In the genomic region with DNA sequence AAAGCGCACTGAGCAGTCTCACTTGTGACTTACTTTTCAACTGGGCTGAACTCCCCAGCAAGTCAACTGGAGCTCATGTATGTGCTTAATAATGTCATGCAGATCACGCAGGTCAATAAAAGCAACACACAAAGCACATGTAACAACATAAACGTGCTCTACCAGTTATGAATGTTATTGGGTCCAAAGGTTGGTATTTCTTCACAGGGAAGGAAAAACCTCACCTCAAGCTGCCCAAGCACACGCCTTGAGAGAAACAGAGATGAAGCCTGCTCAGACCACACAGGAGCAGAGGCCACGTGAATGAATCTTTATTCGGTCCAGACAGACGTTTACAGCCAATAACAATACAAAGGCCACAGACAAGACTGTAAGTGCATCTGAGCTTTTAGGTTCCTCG, we compare ENCODE assay signal across 8 mouse cellular contexts. TPM values are rescaled to one million over a fixed set of nuclear protein-coding genes. Genes with fewer than 3 reads are reported as not detected.
DNase-seq lines count a peak whose midpoint lies in the region; ATAC-seq and TF ChIP-seq lines count a peak whose summit lies in the region.
"Not testable (repeated sequence)": the region's sequence is repeated elsewhere in the genome, so short reads cannot be mapped to it uniquely, and the experiment has no call there.

No protein-coding gene starts in this region.

- not testable (repeated sequence) for TF ChIP-seq POLR2A in heart, adult 2 months (IDR thresholded peaks at IDR 0.05; ENCODE audit: insufficient read depth, low read depth, low read length); liver, adult 2 months (IDR thresholded peaks at IDR 0.05; ENCODE audit: extremely low read depth, insufficient read depth, low read length); small intestine, adult 2 months (IDR thresholded peaks at IDR 0.05; ENCODE audit: low read depth, low read length)

- not testable (repeated sequence) for H3K4me3 ChIP-seq in brown adipose tissue, adult 24 weeks (ENCODE audit: insufficient read depth, low read depth, low read length); heart, adult 2 months; heart, embryonic 13.5 days; heart, embryonic 16.5 days (ENCODE audit: low read length); intestine, embryonic 15.5 days (replicated peaks); intestine, postnatal 0 days (ENCODE audit: low read depth, low read length); liver, adult 2 months (ENCODE audit: insufficient read depth, low read depth, low read length); small intestine, adult 2 months (ENCODE audit: low read depth, low read length)

- H3K36me3 ChIP-seq in heart, adult 2 months (ENCODE audit: control insufficient read depth, insufficient read depth, low read length) = peaks cover 16% of the 10 kb centered on the region
- H3K36me3 ChIP-seq in heart, embryonic 13.5 days = peaks cover 75% of the 10 kb centered on the region
- H3K36me3 ChIP-seq in heart, embryonic 16.5 days (ENCODE audit: control insufficient read depth, insufficient read depth) = peaks cover 36% of the 10 kb centered on the region
- H3K36me3 ChIP-seq in intestine, embryonic 15.5 days = peaks cover 35% of the 10 kb centered on the region
- H3K36me3 ChIP-seq in intestine, postnatal 0 days (ENCODE audit: control insufficient read depth, insufficient read depth) = peaks cover 55% of the 10 kb centered on the region
- peaks cover 59% of the 10 kb centered on the region for H3K36me3 ChIP-seq in liver, adult 2 months (ENCODE audit: control insufficient read depth, insufficient read depth, low read length)
- H3K36me3 ChIP-seq in small intestine, adult 2 months (ENCODE audit: control insufficient read depth, insufficient read depth, low read length) = peaks cover 52% of the 10 kb centered on the region

- intact Hi-C loops in heart, adult 2 months (cut with DNase I) = loop anchor here (2.0 to 5.0 kb wide), 2 partner anchors 14 to 34 kb away; a partner anchor contains a TSS

- not testable (repeated sequence) for DNase-seq in heart, adult 2 months
- peak; percentile 58 for DNase-seq in liver, adult 2 months (ENCODE audit: extremely low read depth, low read depth, low spot score)

- ATAC-seq in heart, embryonic 13.5 days (ENCODE audit: extremely low read depth, insufficient number of reproducible peaks, low FRiP score, low TSS enrichment); heart, embryonic 16.5 days (replicated peaks; ENCODE audit: extremely low read depth, insufficient read depth, low FRiP score): not testable (repeated sequence)
- peak; percentile 91 for ATAC-seq in intestine, embryonic 15.5 days
- ATAC-seq in intestine, postnatal 0 days = peak; percentile 86

- not testable (repeated sequence) for H3K9me3 ChIP-seq in heart, embryonic 13.5 days; heart, embryonic 16.5 days (replicated peaks; ENCODE audit: control insufficient read depth, low read length); intestine, embryonic 15.5 days; intestine, postnatal 0 days (ENCODE audit: control insufficient read depth)

- H3K79me2 ChIP-seq in heart, adult 2 months (replicated peaks; ENCODE audit: control insufficient read depth, insufficient read depth, low read length); liver, adult 2 months (ENCODE audit: control insufficient read depth, insufficient read depth, low read length): not testable (repeated sequence)

- not testable (repeated sequence) for H3K9ac ChIP-seq in heart, adult 2 months (ENCODE audit: low read depth, low read length); heart, embryonic 13.5 days; heart, embryonic 16.5 days (ENCODE audit: low read length); intestine, embryonic 15.5 days; intestine, postnatal 0 days (ENCODE audit: low read depth, low read length); liver, adult 2 months (ENCODE audit: low read depth, low read length)

- WGBS in heart, adult 2 months = 73% methylated on average over 8 of the region's 8 CpGs
- 90% methylated on average over 8 of the region's 8 CpGs for WGBS in heart, embryonic 13.5 days
- WGBS in heart, embryonic 16.5 days = 90% methylated on average over 8 of the region's 8 CpGs
- 82% methylated on average over 8 of the region's 8 CpGs for WGBS in intestine, embryonic 15.5 days
- WGBS in intestine, postnatal 0 days = 50% methylated on average over 8 of the region's 8 CpGs
- 59% methylated on average over 8 of the region's 8 CpGs for WGBS in liver, adult 2 months
- WGBS in small intestine, adult 2 months = 32% methylated on average over 8 of the region's 8 CpGs

- H3K27me3 ChIP-seq in heart, adult 2 months (ENCODE audit: control insufficient read depth, insufficient read depth, low read length); heart, embryonic 13.5 days (replicated peaks); heart, embryonic 16.5 days (ENCODE audit: control insufficient read depth, insufficient read depth, low read length); intestine, embryonic 15.5 days (replicated peaks); intestine, postnatal 0 days (replicated peaks; ENCODE audit: control insufficient read depth, insufficient read depth, low read length); liver, adult 2 months (ENCODE audit: control insufficient read depth, insufficient read depth, low read length); small intestine, adult 2 months (ENCODE audit: control insufficient read depth, insufficient read depth, low read length): not testable (repeated sequence)

- peak overlapping the region; percentile 74 for H3K27ac ChIP-seq in brown adipose tissue, adult 24 weeks (replicated peaks; ENCODE audit: low read depth, low read length)
- H3K27ac ChIP-seq in heart, adult 2 months = peak overlapping the region; percentile 72
- peak overlapping the region; percentile 75; the same call in 1 of the 2 replicates for H3K27ac ChIP-seq in heart, embryonic 13.5 days (replicated peaks)
- H3K27ac ChIP-seq in heart, embryonic 16.5 days (ENCODE audit: low read length) = peak overlapping the region; percentile 80; the same call in 1 of the 2 replicates
- H3K27ac ChIP-seq in intestine, embryonic 15.5 days; liver, adult 2 months (replicated peaks; ENCODE audit: insufficient read depth, low read depth, low read length): not testable (repeated sequence)
- H3K27ac ChIP-seq in intestine, postnatal 0 days (ENCODE audit: low read depth, low read length) = 0 out of 2 replicates have a peak overlapping the region, but pooled peaks have one; percentile 15
- H3K27ac ChIP-seq in small intestine, adult 2 months (ENCODE audit: insufficient read depth, low read depth, low read length) = peak overlapping the region; percentile 76

- not testable (repeated sequence) for H3K4me1 ChIP-seq in brown adipose tissue, adult 24 weeks (ENCODE audit: control insufficient read depth, insufficient read depth, insufficient read length, low read length); heart, adult 2 months (ENCODE audit: control insufficient read depth, insufficient read depth, low read length); intestine, embryonic 15.5 days (replicated peaks); intestine, postnatal 0 days (replicated peaks; ENCODE audit: control insufficient read depth, insufficient read depth, low read length); liver, adult 2 months (ENCODE audit: control insufficient read depth, insufficient read depth, low read length)
- peaks cover 11% of the 10 kb centered on the region for H3K4me1 ChIP-seq in heart, embryonic 13.5 days
- peaks cover 11% of the 10 kb centered on the region for H3K4me1 ChIP-seq in heart, embryonic 16.5 days (ENCODE audit: control insufficient read depth, insufficient read depth, low read length)
- H3K4me1 ChIP-seq in small intestine, adult 2 months (ENCODE audit: control insufficient read depth, insufficient read depth, insufficient read length, low read length) = peaks cover 11% of the 10 kb centered on the region; the same call in 1 of the 2 replicates

- H3K4me2 ChIP-seq in heart, embryonic 13.5 days; heart, embryonic 16.5 days (ENCODE audit: low read depth, low read length); intestine, embryonic 15.5 days (replicated peaks); intestine, postnatal 0 days (replicated peaks; ENCODE audit: low read depth): not testable (repeated sequence)

- TF ChIP-seq CTCF in heart, adult 2 months (IDR thresholded peaks at IDR 0.05); intestine, postnatal 0 days (IDR thresholded peaks at IDR 0.05; ENCODE audit: low read depth); liver, adult 2 months (IDR thresholded peaks at IDR 0.05; ENCODE audit: low read depth, low read length); small intestine, adult 2 months (IDR thresholded peaks at IDR 0.05; ENCODE audit: extremely low read depth, insufficient read length, insufficient replicate concordance, low read depth, low read length): not testable (repeated sequence)

- not testable (repeated sequence) for TF ChIP-seq EP300 in heart, adult 2 months (IDR thresholded peaks at IDR 0.05; ENCODE audit: insufficient read depth, low read depth, low read length)

RNA-seq across cellular contexts. Expression of a gene that starts 13.4 kb away (rescaled TPM):
- polyA plus RNA-seq in brown adipose tissue, adult 24 weeks (2012; ENCODE audit: insufficient read depth, insufficient read length, missing spikeins) = 969 and 1,325 TPM in 2 replicates
- 100 to 1,000 TPM; 115 to 120 TPM for total RNA-seq in heart, adult 2 months (2021)
- 89.4 and 117 TPM in 2 replicates for polyA plus RNA-seq in heart, adult 2 months (2012; rRNA removed)
- 66.8 and 68.5 TPM in 2 replicates for polyA plus RNA-seq in heart, embryonic 13.5 days (2015; fragmentation: Nextera tagmentation; extraction: Ambion mirVana)
- polyA plus RNA-seq in heart, embryonic 16.5 days (2015; fragmentation: Nextera tagmentation; extraction: Ambion mirVana) = 76.3 and 79.3 TPM in 2 replicates
- 144 and 164 TPM in 2 replicates for polyA plus RNA-seq in intestine, embryonic 15.5 days (2015; fragmentation: Nextera tagmentation; extraction: Ambion mirVana)
- 500 and 531 TPM in 2 replicates for polyA plus RNA-seq in intestine, postnatal 0 days (2015; fragmentation: Nextera tagmentation; extraction: Ambion mirVana)
- total RNA-seq in liver, adult 2 months (2014; rRNA removed) = 294 and 339 TPM in 2 replicates
- polyA plus RNA-seq in liver, adult 2 months (2012; rRNA removed) = 449 and 502 TPM in 2 replicates
- 41.0 and 119 TPM in 2 replicates for polyA plus RNA-seq in small intestine, adult 2 months (2012; rRNA removed)

RNA-seq across cellular contexts. Expression of a gene that starts 44.6 kb away (rescaled TPM):
- 2.1 and 3.5 TPM in 2 replicates for polyA plus RNA-seq in brown adipose tissue, adult 24 weeks (2012; ENCODE audit: insufficient read depth, insufficient read length, missing spikeins)
- 1 to 10 TPM; 4.7 to 5.5 TPM for total RNA-seq in heart, adult 2 months (2021)
- polyA plus RNA-seq in heart, adult 2 months (2012; rRNA removed) = 1.3 and 1.8 TPM in 2 replicates
- polyA plus RNA-seq in heart, embryonic 13.5 days (2015; fragmentation: Nextera tagmentation; extraction: Ambion mirVana) = 9.1 and 10.3 TPM in 2 replicates
- polyA plus RNA-seq in heart, embryonic 16.5 days (2015; fragmentation: Nextera tagmentation; extraction: Ambion mirVana) = 8.8 and 9.2 TPM in 2 replicates
- polyA plus RNA-seq in intestine, embryonic 15.5 days (2015; fragmentation: Nextera tagmentation; extraction: Ambion mirVana) = 13.0 and 13.7 TPM in 2 replicates
- polyA plus RNA-seq in intestine, postnatal 0 days (2015; fragmentation: Nextera tagmentation; extraction: Ambion mirVana) = 3.0 and 3.1 TPM in 2 replicates
- 2.3 and 2.7 TPM in 2 replicates for total RNA-seq in liver, adult 2 months (2014; rRNA removed)
- polyA plus RNA-seq in liver, adult 2 months (2012; rRNA removed) = 1.1 and 2.1 TPM in 2 replicates
- polyA plus RNA-seq in small intestine, adult 2 months (2012; rRNA removed) = 1.3 and 3.4 TPM in 2 replicates
